Mouse (Mus musculus): Measurements from ENCODE around the gene Mrps15.

The Mrps15 gene

DNA sequence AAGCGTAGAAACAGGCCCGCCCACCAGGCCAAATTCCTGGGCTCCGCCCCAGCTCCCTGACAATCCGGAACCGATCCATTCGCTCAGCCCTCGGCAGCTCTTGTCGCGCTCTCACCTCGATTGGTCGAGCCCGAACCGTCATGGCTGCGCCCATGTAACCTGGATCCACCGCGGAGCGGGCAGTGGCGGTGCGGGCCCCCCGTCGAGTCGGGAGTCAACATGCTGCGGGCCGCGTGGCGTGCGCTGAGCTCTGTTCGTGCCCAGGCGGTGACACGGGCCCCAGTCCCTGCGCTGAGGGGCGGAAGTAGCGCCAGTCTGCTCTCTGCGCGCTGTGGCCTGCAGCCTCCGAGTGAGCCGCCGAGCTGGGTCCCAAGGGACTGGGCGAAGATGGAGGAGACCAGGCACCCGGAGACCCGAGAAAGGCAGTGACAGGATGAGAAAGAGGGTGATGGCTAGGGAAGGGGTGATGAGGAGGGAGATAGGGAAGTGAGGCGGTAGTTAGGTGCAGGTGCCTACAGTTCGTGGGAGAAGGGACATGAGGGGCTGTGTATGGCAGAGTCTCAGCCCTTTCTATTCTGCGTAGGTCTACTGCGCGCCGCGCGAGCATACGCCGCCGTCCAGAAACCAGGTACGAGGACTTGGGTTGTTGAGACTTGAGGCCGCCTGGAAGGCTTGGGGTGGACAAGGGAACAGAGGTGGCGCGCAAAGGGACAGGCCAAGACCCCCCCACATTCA lies at the start of gene Mrps15:
Gene Mrps15 (plus strand): TSS at position 75 of the 735 bp plus-strand sequence.
- peak; percentile 84 for DNase-seq (ENCODE audit: low read depth, low spot score)

DNA sequence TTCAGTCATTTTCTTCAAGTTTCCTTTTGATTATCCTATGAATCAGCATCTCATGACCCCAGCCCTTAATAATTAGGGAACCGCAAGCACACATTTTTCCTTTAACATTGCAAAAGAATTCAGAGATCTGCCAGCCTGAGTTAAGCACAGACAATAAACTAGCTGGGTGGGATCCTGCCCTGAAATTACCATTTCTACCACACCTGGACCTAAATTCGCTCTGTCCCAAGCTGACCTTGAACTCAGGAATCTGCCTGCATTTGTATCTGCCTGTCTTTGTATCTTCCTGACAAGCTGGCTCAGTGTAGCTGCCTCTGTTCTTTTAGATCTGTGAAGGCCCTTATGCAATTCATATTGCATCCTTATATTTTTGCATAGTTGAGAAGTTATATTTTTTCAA lies 48.9 kb upstream of the Mrps15 start:
- no peak for DNase-seq (ENCODE audit: low read depth, low spot score)

DNA sequence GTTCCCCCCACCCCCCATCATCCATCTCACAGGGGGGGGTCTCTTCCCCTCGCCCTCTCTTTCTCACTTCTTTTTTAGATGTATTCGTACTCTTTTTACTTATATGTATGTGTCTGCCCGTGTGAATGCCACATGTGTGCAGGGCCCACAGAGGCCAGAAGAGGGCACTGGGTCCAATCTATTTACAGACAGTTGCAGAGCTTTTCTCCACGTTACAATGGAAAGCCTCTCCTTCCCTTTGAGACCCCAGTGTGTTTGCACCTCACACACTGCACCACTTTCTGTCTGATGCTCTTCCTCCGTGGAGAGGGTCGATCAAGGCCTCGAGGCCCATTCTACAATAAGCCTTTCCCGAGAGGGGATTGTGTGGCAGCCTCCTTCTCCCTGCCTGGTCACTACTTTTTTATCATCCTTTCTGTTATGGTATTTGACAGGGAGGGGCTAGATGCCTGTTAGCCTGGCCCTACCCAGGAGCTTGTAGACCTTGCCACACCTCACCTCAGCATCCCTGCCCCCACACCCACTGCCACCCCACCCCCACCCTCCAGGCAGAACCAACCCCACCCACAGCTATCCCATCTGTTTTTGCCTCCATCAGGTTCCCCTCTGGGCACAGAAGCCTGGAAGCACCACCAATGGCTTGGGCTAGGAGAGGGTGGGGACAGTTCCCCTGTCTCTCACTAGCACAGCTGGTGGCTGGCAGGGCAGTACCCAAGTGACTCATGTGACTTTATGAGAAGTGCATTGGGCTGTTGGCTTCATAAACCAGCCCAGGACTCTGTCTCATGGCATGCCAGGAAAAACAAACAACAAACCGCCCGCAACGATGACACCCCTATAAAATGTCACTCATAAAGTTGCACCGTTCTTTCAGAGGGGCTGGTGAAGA lies 45.2 kb upstream of the Mrps15 start:
- no peak for DNase-seq (ENCODE audit: low read depth, low spot score)

DNA sequence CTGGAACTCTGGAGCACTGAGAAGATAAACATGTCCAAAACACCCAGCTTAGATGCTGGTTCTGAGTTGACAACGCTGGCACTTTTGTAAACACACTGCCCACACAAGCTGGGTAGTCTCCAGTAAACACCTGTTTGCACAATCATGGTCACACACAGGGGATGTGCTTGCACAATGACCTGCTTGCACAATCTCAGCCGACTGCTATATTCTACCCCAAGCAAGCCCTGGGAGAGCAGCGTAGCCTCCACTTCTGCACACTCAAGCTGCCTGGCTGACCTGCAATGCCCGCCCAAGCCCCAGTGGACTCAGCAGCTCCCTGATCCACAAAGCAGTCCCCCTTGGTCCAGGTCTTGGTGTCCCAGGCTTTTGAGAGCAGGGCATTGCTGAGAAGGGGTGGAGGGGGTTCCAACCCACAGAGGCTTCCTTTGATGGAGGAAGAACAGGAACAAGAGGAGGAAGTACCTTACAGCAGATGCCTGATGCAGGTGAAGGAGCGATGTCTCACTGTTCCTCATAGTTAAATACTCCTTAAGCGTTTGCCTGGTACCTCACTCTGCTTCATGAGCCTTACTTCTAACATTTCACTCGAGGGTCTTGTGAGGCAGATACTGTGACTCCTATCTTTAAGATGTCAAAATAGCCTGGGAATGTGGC lies 28.9 kb upstream of the Mrps15 start:
- DNase-seq (ENCODE audit: low read depth, low spot score) = no peak

DNA sequence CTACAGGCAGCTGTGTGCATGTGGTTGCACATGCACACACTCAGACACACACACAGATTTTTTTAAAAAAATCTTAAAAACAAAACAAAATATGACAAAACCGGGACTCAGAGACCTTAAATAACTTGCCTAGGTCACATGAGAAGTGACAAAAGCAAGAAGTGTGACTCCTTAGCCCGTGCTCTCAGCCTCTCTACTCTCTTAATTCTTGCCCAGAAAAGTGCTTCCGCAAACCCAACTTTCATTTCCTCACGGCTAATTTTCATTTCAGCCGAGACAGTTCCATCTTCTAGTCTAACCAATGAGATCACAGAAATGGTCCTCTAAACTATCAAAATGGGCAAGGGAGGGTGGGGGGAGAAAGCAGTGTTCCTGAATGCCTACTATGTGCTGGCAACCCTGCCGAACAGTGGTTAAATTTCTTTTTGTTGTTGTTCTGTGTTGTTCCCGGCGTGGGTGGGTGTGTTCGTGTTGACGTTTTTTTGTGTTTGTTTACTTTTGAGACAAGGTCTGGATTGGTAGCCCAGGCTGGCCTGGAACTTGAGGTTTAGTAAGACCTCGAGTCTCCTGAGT lies 27.7 kb upstream of the Mrps15 start:
- DNase-seq (ENCODE audit: low read depth, low spot score) = no peak

DNA sequence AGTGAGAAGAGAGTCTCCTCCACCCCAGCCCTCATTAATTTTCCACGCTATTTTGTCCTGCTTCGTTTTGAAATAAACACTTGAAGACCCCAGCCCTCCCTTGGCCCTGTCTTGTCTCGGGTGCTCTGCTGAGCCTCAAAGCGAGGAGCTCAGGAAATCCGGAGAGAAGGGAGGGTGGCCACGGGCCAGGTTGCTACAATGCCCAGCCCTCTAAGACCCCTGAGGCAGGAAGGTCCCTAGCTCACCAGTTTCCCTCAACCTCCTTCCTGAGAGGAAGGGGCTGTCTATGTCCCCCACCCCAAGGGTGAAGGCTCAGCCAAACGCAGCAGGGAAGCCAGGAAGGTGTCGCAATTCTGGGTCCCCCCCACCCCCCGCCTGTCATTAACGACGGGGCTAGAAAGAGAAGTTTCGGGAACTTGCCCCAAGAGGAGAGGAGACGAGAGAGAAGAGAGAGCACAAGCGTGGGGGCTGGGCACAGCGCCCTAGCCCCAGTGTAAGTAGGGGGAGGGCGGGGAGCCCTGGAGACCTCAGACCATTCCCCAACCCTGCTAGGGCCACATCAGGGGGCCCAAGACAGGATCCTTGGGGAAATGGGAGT lies 22.3 kb upstream of the Mrps15 start, which contains the start of gene Csf3r:
Gene Csf3r (plus strand): TSS at position 248 of the 598 bp plus-strand sequence.
- DNase-seq (ENCODE audit: low read depth, low spot score) = no peak

DNA sequence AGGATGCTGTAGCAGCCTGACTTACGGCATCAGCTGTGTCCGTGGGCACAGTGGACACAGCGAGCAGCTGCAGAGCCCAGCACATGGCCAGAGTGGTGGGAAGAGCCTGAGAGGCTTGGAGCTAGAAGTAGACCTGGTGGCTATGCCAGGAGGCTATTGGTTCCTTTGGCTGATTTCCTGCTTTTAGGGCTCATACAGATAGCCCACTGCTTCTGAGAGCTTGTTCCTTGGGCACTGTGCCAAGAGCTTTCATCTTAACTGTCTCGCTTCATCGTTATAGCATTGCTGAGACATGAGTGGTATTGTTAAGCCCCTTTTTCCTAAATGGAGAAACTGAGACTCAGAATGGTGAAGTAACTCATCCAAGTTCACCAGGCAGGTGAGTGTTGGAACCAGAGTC lies 20.9 kb upstream of the Mrps15 start:
- DNase-seq (ENCODE audit: low read depth, low spot score) = no peak

DNA sequence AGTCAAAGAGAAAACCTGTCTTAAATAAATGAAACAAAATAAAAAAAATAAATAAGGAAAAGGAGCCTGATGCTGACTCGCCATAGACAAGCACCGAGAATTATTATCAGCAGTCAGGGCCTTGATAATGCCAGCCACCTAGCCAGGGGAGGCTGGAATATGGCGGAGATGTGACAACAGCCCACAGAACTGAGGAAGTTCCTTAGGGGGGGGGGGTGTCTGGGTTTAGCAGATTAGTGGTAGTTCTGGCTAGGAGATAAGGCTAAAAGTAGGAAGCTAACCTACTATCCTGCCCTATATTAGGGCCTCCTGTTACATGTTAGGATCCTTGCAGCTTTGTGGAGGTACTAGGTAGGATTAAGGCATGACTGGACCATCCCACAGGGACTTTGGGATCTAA lies 18.7 kb upstream of the Mrps15 start:
- no peak for DNase-seq (ENCODE audit: low read depth, low spot score)

DNA sequence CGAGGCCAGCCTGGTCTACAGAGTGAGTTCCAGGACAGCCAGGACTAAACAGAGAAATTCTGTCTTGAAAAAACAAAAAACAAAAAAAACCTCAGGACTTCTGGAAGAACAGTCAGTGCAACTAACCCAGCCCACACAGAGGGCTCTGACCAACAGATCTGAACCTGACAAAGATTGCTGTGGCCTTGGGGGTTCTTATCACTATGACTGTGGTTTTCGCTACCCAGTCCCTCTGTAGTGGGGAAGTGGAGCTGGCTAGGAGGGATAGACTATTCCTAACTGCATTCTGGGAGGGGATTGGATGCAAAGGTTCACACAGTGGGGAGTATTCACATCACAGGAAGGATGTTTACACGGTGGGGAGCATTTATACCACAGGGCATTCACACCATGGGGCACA lies 17.7 kb upstream of the Mrps15 start:
- no peak for DNase-seq (ENCODE audit: low read depth, low spot score)

DNA sequence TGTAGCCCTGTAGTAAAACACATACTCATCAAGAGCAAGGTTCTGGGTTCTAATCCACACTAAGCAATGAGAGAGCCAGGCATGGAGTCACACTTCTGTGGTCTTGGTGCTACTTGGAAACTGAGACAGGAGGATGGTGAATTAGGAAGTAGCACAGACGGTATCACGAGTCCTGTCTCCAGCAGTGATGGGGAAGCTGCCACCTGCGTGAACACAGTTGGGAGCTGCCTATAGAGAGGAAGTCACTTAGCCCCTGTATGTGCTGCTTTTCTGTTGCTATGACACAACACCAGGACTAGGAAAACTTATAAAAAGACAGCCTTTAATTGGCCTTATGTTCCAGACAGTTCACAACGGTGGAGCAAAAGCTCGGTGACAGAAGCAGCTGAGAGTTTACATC lies 16.0 kb upstream of the Mrps15 start:
- no peak for DNase-seq (ENCODE audit: low read depth, low spot score)

DNA sequence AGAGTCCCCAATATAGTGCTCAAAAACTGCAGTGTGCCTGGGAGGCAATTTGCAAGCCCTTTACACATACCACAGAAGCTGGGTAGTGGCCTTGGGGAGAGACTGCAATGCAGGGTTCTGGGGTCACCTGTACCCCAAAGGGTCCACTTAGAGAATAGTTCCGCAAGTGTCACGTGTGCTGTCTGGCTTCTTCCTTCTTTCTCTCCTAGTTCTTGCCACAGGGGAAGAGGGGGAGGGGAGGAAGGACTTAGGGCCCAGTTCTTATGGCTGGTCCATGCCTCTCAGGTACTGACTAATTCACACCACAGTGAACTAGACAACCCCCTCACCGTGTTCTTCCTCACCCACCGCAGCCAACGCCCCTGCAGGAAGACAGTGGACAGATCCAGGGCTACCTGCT lies 11.3 kb upstream of the Mrps15 start:
- no peak for DNase-seq (ENCODE audit: low read depth, low spot score)

DNA sequence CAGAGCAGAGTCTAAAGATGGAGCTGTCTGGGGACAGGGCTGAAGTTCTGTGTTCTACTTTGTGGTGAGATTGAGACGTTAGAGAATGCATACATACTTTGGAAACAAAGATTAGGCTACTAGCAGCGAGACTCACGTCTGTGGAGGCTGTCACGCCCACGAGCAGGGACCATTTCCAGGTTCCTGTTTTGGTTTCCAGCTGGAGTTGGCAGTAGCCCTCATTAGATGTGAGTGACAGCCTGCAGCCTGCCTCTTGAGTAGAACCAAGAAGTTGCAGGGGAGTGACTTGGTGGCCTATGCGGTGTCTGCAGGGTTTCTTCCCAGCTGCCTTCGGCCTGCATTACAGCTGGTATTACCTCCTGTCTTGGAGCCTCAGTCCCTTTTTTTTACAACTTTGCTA lies 4.9 kb downstream of the Mrps15 start:
- DNase-seq (ENCODE audit: low read depth, low spot score) = no peak

DNA sequence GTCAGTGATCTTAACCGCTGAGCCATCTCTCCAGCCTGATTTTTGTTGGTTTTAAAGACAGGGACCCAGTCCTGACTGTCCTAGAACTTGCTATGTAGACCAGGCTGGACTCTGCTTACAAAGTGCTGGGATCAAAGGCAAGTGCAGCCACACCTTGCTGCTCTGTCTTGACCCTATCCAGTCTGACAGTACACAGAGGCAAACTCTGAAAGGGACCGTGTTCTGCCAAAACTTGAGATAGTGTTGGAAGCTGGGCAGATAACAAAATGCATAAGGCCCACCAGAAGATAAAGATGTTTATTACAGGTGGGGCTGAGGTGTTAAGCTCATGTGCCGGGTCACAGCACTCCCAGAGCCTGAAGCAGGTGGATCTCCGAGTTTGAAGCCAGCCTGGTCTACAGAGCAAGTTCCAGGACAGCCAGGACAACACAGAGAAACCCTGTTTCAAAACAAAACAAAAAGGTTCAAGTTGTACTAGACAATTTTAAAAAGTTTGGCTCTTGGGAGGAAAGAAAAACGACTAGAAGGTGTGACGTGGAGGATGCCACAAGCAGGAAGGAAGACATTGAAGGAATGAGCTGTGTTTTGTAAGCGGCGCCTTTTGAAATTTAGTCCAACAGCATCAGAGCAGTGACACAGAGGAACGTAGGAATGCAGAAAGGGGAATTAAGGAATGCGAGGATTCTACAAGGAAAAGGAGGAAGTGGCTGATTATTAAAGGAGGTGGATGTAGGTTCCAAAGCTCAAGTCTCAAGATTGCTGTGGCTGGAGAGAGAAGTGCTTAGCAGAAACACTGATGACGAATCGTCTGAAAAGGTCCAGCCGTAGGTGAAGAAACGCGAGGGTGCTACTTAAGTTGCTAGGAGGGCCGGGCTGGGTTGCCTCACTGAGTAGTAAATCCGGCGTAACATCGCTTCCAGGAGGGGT lies 10.7 kb downstream of the Mrps15 start:
- DNase-seq (ENCODE audit: low read depth, low spot score) = no peak

DNA sequence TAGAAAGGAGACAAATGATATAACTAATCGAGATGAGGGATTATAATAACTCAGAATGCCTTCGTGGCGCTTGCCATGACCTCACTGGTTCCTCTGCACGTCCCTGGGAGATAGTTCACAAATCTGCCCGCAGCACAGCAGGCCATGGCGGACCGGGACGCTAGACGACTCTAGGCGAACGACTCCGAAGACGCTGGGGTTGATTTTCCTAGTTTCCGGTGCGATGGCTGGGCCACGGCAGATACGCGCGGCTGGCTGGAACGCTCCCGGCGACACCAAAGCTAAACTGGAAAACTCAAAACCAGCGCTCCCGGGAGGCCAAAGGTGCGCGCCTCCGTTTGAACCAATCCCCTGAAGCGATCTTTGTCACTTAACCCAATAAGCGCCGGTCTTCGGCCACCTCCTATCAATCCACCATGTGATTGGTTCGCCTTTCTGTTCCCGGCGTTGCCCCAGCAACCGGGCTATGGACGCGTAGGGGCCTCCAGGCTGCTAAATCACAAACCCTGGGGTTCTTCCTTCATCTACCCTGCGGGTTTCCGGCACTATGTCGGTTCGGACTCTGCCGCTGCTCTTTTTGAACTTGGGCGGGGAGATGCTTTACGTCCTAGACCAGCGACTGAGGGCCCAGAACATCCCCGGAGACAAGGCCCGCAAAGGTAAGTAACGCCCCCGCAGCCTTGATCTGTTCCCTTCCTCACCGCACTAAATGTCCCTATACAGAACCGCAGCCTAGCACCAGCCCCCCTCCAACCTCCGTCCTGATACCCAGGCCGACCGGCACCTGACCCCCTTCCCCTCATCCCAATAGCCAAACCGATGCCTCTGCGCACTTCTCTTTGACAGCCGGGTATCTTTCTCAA lies 11.6 kb downstream of the Mrps15 start, which contains the start of gene Oscp1:
Gene Oscp1 (plus strand): TSS at position 432 of the 863 bp plus-strand sequence.
- DNase-seq (ENCODE audit: low read depth, low spot score) = peak; percentile 87

DNA sequence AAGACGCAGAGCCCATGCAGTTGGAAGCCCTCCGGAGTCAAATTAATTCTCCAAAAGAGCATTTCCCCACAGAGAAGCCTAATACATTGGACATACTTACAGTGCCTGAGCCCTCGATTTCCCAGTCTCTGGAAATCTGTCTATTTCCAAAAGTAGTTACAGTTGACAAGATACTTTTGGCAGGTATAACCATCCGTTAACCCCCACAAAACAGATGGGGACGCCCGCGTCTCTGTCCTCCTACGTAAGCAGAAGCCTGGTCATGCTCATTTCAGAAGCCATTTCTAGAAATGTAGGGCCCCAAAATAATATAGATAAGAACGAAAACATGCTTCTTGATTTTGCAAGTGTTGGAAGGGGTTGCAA lies 12.3 kb downstream of the Mrps15 start:
- no peak for DNase-seq (ENCODE audit: low read depth, low spot score)

DNA sequence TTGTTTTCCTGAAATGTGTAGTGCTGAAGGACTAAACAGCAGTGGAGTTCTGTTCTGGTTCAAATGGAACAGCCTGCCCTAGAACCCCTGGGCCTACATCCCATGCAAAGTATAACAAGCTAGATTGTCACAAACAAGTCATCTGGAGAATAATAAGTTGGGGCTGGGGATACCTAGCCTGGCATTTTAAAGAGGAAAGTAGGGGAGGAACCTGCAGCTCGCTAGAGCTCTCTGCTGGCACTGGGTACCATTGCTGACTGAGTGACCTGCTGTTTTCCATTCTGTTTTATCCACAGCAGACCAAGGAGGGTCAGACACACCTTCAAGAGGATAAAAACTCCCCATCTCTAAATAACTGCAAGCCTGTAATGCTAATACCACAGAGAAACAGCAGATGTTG lies 16.1 kb downstream of the Mrps15 start:
- no peak for DNase-seq (ENCODE audit: low read depth, low spot score)

DNA sequence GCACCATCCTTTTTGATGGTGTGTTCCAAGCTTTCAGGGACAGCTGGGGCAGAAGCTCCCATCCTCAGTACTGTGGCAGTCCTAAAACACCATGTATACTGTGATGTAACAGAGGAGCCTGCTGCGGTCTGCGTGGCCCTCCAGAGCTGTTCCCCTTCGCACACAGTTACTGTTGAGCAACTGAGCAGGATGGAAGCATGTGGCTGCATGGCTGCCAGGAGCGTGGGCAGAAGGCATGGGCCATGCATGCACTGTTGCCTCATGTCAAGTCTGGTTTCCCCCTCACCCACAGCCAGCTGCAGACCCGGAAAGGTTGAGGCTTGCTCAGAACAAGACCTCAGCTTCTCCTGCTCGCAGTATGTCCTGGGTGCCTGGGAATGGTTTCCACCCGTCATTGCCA lies 18.5 kb downstream of the Mrps15 start:
- DNase-seq (ENCODE audit: low read depth, low spot score) = no peak

DNA sequence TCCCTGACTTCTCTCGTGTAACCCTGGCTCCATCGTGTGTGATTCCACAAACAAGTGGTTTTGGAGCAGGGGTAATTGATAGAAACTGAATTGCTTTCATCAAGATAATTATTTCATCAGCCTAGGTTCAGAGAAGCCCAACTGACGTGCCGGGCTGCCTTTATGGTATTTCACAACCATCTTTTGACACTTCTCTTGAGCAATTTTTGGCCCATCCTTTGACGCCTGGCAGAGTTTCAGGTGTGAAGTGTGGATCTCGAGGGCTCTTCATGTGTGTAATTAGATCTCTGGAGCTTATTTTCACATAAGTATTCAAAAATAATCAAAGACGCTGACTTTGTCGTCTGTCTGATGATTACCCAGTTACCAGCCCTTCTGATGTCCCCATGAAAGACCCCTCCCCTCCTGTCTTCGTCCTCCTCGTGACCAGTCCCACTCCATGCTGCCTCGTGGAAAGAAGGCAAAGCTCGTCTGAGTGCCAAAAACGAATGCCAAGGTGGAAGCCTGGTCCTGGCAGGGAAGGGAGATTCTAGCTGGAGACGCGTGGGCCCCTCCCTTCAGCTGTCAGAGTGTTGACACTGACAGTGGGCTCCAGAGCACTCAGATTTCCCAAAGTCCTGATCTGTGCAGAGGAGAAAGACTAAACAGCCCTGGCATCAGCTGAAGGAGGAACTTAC lies 20.8 kb downstream of the Mrps15 start:
- no peak for DNase-seq (ENCODE audit: low read depth, low spot score)

DNA sequence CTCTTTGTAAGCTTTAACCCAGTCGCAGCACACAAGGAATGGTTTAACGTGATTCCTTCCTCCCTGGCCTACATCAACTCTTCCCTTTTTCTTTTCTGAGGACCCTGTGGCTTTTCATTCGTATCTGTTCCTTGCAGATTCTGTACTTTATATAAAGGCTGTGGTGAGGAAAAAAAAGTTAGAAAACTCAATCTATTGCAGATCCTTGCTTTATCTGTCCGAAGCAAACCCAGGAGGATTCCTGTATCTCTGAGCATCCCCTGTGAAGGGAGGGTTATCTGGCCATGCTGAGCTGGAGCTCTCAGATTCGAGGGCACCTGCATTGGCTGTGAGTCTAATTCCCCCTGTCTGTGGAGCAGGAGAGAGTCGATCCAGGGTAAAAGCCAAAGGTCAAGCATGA lies 22.1 kb downstream of the Mrps15 start:
- DNase-seq (ENCODE audit: low read depth, low spot score) = no peak

Measured in brain, embryonic 18.5 days (tissue).